Mouse (Mus musculus) CH12.LX (cell line): ENCODE data around the gene Cacna1c. TPM values are rescaled to one million over a fixed set of nuclear protein-coding genes. Genes with fewer than 3 reads are reported as not detected.

Experiments used
- DNase-seq: peaks from one replicate; pipeline ENCODE4 v3.0.0-alpha.2; 2013; ENCODE audit errors: extremely low read depth
- H3K27ac ChIP-seq: 2 replicates; pipeline ENCODE4 v1.5.1; 2012; ENCODE audit warnings: low read depth, mild to moderate bottlenecking, control low read depth, moderate library complexity; ENCODE audit not compliant: insufficient read depth
- H3K27me3 ChIP-seq: replicated peaks from 2 replicates; pipeline ENCODE3; 2012; ENCODE audit warnings: inconsistent platforms
- H3K36me3 ChIP-seq, 2 experiments: replicated peaks in 1 of 2; 2 replicates each; pipeline versions ENCODE3 to v1.6.1; 2012; ENCODE audit warnings: inconsistent platforms in 1 of 2, low read length in 1 of 2, mild to moderate bottlenecking in 1 of 2, mixed read lengths in 1 of 2, moderate library complexity in 1 of 2; ENCODE audit not compliant: control insufficient read depth in 1 of 2, insufficient read depth in 1 of 2
- H3K4me1 ChIP-seq, 2 experiments: 2 replicates each; pipeline ENCODE4 v1.6.1; 2012; ENCODE audit warnings: inconsistent platforms in 1 of 2, moderate library complexity in 1 of 2; ENCODE audit not compliant: insufficient read depth in 2 of 2, control insufficient read depth in 1 of 2
- H3K4me2 ChIP-seq: 2 replicates; pipeline ENCODE4 v1.6.1; 2012; ENCODE audit warnings: low read depth, mild to moderate bottlenecking, control low read depth; ENCODE audit not compliant: poor library complexity, insufficient read depth, severe bottlenecking
- H3K4me3 ChIP-seq, 3 experiments: fragments of 150-350 bp in 1 of 3; sonication (generic) in 1 of 3; replicated peaks in 1 of 3; 2 replicates each; pipeline versions ENCODE3 to v1.5.1; 2011 to 2012; ENCODE audit warnings: low read depth in 2 of 3, low read length in 2 of 3, mild to moderate bottlenecking in 2 of 3, moderate library complexity in 2 of 3, control low read depth in 1 of 3, improper control_type of control experiment in 1 of 3, inconsistent platforms in 1 of 3, mixed read lengths in 1 of 3; ENCODE audit not compliant: poor library complexity in 1 of 3
- H3K79me2 ChIP-seq: replicated peaks from 2 replicates; pipeline ENCODE4 v1.6.1; 2012; ENCODE audit warnings: mild to moderate bottlenecking, moderate library complexity; ENCODE audit not compliant: control insufficient read depth, poor library complexity, insufficient read depth, severe bottlenecking; ENCODE audit errors: extremely low read depth
- H3K9ac ChIP-seq: 2 replicates; pipeline ENCODE4 v1.6.1; 2012; ENCODE audit warnings: low read depth, mild to moderate bottlenecking, control low read depth, moderate library complexity; ENCODE audit not compliant: insufficient read depth
- H3K9me3 ChIP-seq: replicated peaks from 2 replicates; pipeline ENCODE3; 2012; ENCODE audit warnings: low read length, inconsistent platforms, mixed read lengths
- BHLHE40 ChIP-seq: IDR thresholded peaks from 2 replicates; pipeline ENCODE4 v1.6.1; 2011; ENCODE audit warnings: mild to moderate bottlenecking, low read depth, low read length, improper control_type of control experiment
- E2F4 ChIP-seq: IDR thresholded peaks from 2 replicates; pipeline ENCODE4 v1.6.1; 2011; ENCODE audit warnings: low read depth, low read length, improper control_type of control experiment; ENCODE audit not compliant: insufficient replicate concordance
- ELF1 ChIP-seq: IDR thresholded peaks from 2 replicates; pipeline ENCODE4 v1.6.1; 2014; ENCODE audit warnings: low read depth, mild to moderate bottlenecking, inconsistent platforms, low read length, improper control_type of control experiment
- EP300 ChIP-seq: IDR thresholded peaks from 2 replicates; pipeline ENCODE4 v1.6.1; 2011; ENCODE audit warnings: low read length, improper control_type of control experiment
- ETS1 ChIP-seq: conservative IDR thresholded peaks from 2 replicates; pipeline ENCODE4 v1.6.1; 2012; ENCODE audit warnings: low read depth, mild to moderate bottlenecking, inconsistent platforms, low read length, improper control_type of control experiment, moderate library complexity
- IRF4 ChIP-seq: IDR thresholded peaks from 2 replicates; pipeline ENCODE4 v1.6.1; 2014; ENCODE audit warnings: low read depth, mild to moderate bottlenecking, inconsistent platforms, low read length, improper control_type of control experiment
- KAT2A ChIP-seq: IDR thresholded peaks from 2 replicates; pipeline ENCODE4 v1.6.1; 2012; ENCODE audit warnings: low read length, improper control_type of control experiment, inconsistent platforms; ENCODE audit not compliant: insufficient replicate concordance
- MXI1 ChIP-seq: IDR thresholded peaks from 2 replicates; pipeline ENCODE4 v1.6.1; 2011; ENCODE audit warnings: mild to moderate bottlenecking, low read depth, low read length, improper control_type of control experiment
- NELFE ChIP-seq: IDR thresholded peaks from 2 replicates; pipeline ENCODE4 v1.6.1; 2011; ENCODE audit warnings: low read depth, low read length, improper control_type of control experiment
- NRF1 ChIP-seq: IDR thresholded peaks from 2 replicates; pipeline ENCODE4 v1.6.1; 2014; ENCODE audit warnings: low read depth, mild to moderate bottlenecking, inconsistent platforms, low read length, improper control_type of control experiment, moderate library complexity
- PAX5 ChIP-seq: IDR thresholded peaks from 2 replicates; pipeline ENCODE4 v1.6.1; 2012; ENCODE audit warnings: low read length, inconsistent platforms, mixed read lengths
- RAD21 ChIP-seq: IDR thresholded peaks from 2 replicates; pipeline ENCODE4 v1.6.1; 2011; ENCODE audit warnings: low read depth, mild to moderate bottlenecking, low read length, improper control_type of control experiment, moderate library complexity
- TBP ChIP-seq: conservative IDR thresholded peaks from 2 replicates; pipeline ENCODE4 v1.6.1; 2011; ENCODE audit warnings: low read depth, low read length, improper control_type of control experiment
- ZC3H11A ChIP-seq: IDR thresholded peaks from 2 replicates; pipeline ENCODE4 v1.6.1; 2012; ENCODE audit warnings: low read depth, mild to moderate bottlenecking, inconsistent platforms, low read length, improper control_type of control experiment
- ZKSCAN1 ChIP-seq: IDR thresholded peaks from 2 replicates; pipeline ENCODE4 v1.6.1; 2012; ENCODE audit warnings: low read depth, inconsistent platforms, low read length, improper control_type of control experiment, borderline replicate concordance
- ZMIZ1 ChIP-seq: IDR thresholded peaks from 2 replicates; pipeline ENCODE4 v1.6.1; 2012; ENCODE audit warnings: low read depth, mild to moderate bottlenecking, inconsistent platforms, low read length, improper control_type of control experiment
- dilution Hi-C: fragments of 300-500 bp; cut with MboI; formaldehyde crosslinking; loops from 2 replicates; pipeline ENCODE4 v1.14.3; 2020; ENCODE audit warnings: low sequenced_read_pairs; ENCODE audit not compliant: extremely low pct_unique_long_range_greater_than_20kb, extremely low pct_ligation_motif_present
- in situ Hi-C: fragments of 300-500 bp; cut with MboI; formaldehyde crosslinking; loops from 3 replicates; pipeline ENCODE4 v1.14.3; 2019; ENCODE audit warnings: low sequenced_read_pairs, low pct_ligation_motif_present, low pct_unique_long_range_greater_than_20kb, mixed read lengths
- polyA plus RNA-seq: library from polyadenylated mRNA; unstranded; fragments of >175 nt; gene quantifications from 2 replicates; pipeline ENCODE4 v1.2.1, GENCODE M21; 2012; ENCODE audit warnings: low read depth; ENCODE audit not compliant: insufficient read length
- total RNA-seq, 2 experiments: library from RNA; depleted of rRNA; stranded (reverse); fragments of 300-350 nt in 1 of 2; fragments of >200 nt in 1 of 2; gene quantifications; 2 replicates each; pipeline ENCODE4 v1.2.3; 2012 to 2014

Cacna1c gene
- total and polyA plus RNA-seq, 3 experiments: 0.04 TPM; not detected in 2

DNA sequence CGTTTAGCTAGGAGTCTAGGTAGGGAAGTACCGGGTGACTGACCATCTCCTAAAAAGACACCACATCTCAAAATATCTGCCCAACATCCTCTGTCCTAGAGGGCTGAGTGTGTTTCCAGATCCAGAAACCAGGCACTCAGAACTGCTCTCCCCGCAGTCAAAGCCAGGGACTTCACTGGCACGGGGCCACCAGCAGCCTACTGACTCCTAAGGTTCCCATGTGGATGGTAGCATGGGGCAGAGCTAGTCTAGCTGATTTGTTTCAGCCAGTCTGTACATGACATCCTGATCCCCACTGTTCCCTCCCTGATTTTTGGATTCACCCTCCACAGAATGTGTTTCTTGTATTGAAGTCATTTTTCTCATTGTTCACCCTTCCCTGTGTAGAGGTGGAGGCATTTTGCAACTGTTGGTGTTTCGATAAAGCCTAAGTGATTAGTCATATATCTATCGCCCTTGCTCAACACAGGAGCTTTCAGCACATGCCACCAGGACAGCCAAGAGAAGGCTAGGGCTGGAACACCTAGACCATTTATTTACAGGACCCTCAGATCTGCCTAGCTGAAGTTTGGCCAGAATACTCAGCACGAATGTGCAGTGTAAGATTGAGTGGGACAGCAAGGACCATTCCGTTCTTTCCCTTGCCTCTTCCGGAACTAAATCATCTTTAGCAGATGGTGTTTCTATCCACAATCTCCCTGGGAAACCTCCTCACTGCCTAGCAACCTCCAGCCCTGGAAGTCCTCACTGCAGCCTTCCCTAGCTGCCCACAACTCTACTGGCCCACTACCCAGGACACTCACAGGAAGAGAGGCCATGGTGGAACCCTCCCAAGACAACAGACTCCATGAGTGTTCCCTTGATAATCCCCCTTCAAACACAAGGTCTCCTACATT, 260.4 kb downstream of the Cacna1c start:
- no peak overlapping the region for H3K9ac ChIP-seq
- H3K36me3 ChIP-seq: no peaks in the 10 kb centered on the region
- H3K27ac ChIP-seq: no peak overlapping the region
- H3K79me2 ChIP-seq: no peaks in the 10 kb centered on the region
- in situ Hi-C loops: loop anchor here (25.0 kb wide), 1 partner anchor 177 kb away; no protein-coding TSS in a partner anchor
- dilution Hi-C loops: no loop called here
- peaks cover 0 to 6% of the 10 kb centered on the region in 2 experiments; a peak in 2 of 4 replicates for H3K4me1 ChIP-seq
- H3K4me2 ChIP-seq: no peak overlapping the region
- H3K4me3 ChIP-seq: no peak overlapping the region
- H3K27me3 ChIP-seq: peaks cover 98% of the 10 kb centered on the region
- no peaks in the 10 kb centered on the region for H3K9me3 ChIP-seq
- TF ChIP-seq NELFE (no peak), KAT2A (no peak), NRF1 (no peak), E2F4 (no peak), ZMIZ1 (no peak), PAX5 (no peak), RAD21 (no peak), TBP (no peak)
- DNase-seq: no peak

DNA sequence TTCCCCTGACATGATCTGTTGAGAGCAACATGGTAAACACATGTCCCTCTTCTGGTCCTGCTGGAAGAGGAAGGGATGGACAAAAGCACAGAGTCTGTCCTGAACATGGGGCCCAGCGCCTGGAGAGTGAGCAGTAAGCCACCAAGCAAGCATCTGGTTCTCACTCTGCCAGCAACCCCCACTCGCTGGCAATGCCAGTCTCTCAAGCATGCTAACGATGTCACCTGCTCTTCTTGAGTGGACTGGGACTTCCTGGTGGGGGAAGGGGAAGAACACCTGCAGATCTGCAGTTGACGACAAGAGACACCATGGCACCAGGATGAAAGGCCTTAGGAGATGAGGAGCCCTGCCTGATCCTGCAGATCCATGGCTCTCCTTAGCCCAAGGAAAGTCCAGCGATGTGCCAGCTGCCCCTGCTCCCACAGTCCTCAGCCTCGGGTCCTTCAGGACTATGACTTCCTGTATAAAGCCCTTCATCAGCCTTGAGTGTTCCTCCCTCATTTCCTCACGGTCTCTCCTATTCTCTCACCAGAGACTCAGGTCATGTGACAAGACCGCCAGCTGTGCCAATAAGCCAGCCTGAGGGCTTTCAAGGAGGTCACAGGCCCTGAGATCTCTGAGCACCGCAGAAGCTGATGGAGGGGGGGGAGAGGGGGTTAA, 261.8 kb downstream of the Cacna1c start:
- H3K36me3 ChIP-seq: no peaks in the 10 kb centered on the region
- H3K4me1 ChIP-seq: peaks cover 0 to 6% of the 10 kb centered on the region in 2 experiments; a peak in 2 of 4 replicates
- no peak overlapping the region for H3K4me2 ChIP-seq
- no peak overlapping the region for H3K9ac ChIP-seq
- H3K27ac ChIP-seq: no peak overlapping the region
- dilution Hi-C loops: no loop called here
- DNase-seq: no peak
- no peaks in the 10 kb centered on the region for H3K9me3 ChIP-seq
- no peak for TF ChIP-seq BHLHE40
- TF ChIP-seq MXI1: no peak
- no peak for TF ChIP-seq ETS1
- no peak for TF ChIP-seq NELFE
- TF ChIP-seq IRF4: no peak
- TF ChIP-seq ELF1: no peak
- TF ChIP-seq TBP: no peak
- TF ChIP-seq ZC3H11A: no peak
- TF ChIP-seq EP300: no peak
- no peak for TF ChIP-seq ZKSCAN1
- no peak overlapping the region for H3K4me3 ChIP-seq
- peaks cover 97% of the 10 kb centered on the region for H3K27me3 ChIP-seq
- in situ Hi-C loops: loop anchor here (25.0 kb wide), 1 partner anchor 178 kb away; no protein-coding TSS in a partner anchor
- H3K79me2 ChIP-seq: no peaks in the 10 kb centered on the region
